Mouse (Mus musculus): ENCODE results near the gene 6030408B16Rik. TPM values are rescaled to one million over a fixed set of nuclear protein-coding genes. Genes with fewer than 3 reads are reported as not detected.
A peak's percentile ranks its signal among the peaks of the same experiment; 100 is the strongest.

6030408B16Rik gene
- total RNA-seq, 1 experiment, result 0.22 TPM

DNA sequence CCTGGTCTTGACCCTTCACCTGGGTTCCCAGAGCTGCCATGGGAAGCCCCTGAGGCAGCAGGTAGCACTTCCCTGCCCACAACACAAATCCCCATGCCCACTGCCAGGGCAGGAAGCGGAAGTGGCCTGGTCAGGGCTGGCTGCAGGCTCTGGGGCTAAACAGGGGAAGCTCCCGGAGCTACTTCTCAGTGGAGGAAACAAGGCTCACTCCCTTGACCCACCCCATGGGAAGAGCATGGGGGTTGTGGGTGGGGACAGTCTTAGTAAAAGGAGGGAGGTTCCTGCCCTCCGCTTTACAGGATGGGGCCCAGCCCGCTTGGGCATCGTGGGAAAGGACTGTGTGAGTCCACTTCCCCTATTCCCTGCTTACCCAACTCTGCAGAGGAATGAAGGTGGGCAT, 30.5 kb upstream of the 6030408B16Rik start:
- no peak for DNase-seq (ENCODE audit: low read depth, low spot score)
- no peak for TF ChIP-seq MAFK (IDR thresholded peaks at IDR 0.05; ENCODE audit: insufficient read depth, low read depth, low read length)
- TF ChIP-seq ZC3H11A (IDR thresholded peaks at IDR 0.05; ENCODE audit: borderline replicate concordance, low read depth, low read length), result no peak
- no peak for TF ChIP-seq HCFC1 (IDR thresholded peaks at IDR 0.05; ENCODE audit: borderline replicate concordance, insufficient read depth, low read length)
- no peak for TF ChIP-seq ZNF384 (IDR thresholded peaks at IDR 0.05; ENCODE audit: low read depth, low read length)
- no peak for TF ChIP-seq CHD2 (IDR thresholded peaks at IDR 0.05; ENCODE audit: low read depth, low read length)
- Histone ChIP-seq H3K36me3 (ENCODE audit: control insufficient read depth, insufficient read depth, low read length, poor library complexity, severe bottlenecking) (peaks cover 5% of the 10 kb centered on the region; the same call in 1 of the 2 replicates), H3K9me3 (ENCODE audit: control insufficient read depth, insufficient read depth, low read depth, low read length) (no peaks in the 10 kb centered on the region), H3K4me3 (ENCODE audit: insufficient read depth in 1 of 2, low read depth in 1 of 2, low read length in 2 of 2, poor library complexity in 1 of 2, severe bottlenecking in 1 of 2) (no peak overlapping the region), H3K4me1 (ENCODE audit: control insufficient read depth in 2 of 2, insufficient read depth in 2 of 2, low read length in 2 of 2, poor library complexity in 1 of 2) (peaks cover 11 to 20% of the 10 kb centered on the region in 2 experiments; a peak in 3 of 4 replicates), H3K27ac (ENCODE audit: insufficient read depth, low read depth, low read length, poor library complexity, severe bottlenecking) (no peak overlapping the region), H3K9ac (ENCODE audit: insufficient read depth, low read depth, low read length, poor library complexity, severe bottlenecking) (no peak overlapping the region)
- in situ Hi-C loops (cut with MboI; ENCODE audit: low sequenced_read_pairs in 2 of 2, unreplicated experiment in 2 of 2), result no loop called here

DNA sequence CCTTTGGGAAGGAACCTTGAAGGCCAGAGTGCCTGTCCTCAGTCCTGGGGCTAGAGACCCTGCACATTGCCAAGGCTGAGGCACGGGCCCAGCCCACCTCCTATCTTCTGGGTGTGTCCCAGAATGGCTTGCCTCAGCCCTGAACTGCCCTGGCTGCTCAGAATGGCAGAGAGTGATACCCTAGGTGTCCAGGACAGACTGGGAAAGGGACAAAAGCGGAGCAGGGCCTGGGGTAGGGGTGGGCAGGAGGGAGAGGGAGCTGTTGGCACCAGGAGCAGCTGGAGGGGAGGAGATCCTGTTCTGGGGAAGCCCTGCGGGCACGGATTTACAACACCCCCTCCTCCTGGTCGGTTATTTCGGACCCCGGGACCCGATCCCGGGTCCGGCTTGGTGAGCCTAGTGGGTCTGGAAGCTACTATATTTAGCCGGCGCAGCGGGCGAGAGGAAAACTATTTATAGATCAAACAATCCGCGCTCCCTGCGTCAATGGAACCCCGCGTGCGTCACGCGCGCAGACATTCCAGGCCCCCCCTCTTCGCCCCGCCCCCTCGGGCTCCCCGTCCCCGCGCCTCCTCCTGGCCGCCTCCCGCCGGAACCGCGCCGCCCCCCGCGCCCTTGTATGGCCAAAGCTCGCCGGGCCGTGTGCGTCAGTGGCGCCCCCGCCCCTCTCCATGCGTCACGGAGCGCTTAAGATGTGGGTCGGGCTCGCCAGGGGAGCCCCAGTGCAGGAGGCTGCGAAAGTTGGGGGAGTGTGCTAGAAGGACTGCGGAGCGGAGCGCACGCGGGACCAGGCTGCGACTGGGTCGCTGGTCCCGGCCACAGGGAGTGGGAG, 26.7 kb upstream of the 6030408B16Rik start:
- Histone ChIP-seq H3K9me3 (ENCODE audit: control insufficient read depth, insufficient read depth, low read depth, low read length) (no peaks in the 10 kb centered on the region), H3K4me3 (ENCODE audit: insufficient read depth in 1 of 2, low read depth in 1 of 2, low read length in 2 of 2, poor library complexity in 1 of 2, severe bottlenecking in 1 of 2) (peak overlapping the region; percentile 72 to 76), H3K36me3 (ENCODE audit: control insufficient read depth, insufficient read depth, low read length, poor library complexity, severe bottlenecking) (peaks cover 14% of the 10 kb centered on the region), H3K9ac (ENCODE audit: insufficient read depth, low read depth, low read length, poor library complexity, severe bottlenecking) (peak overlapping the region; percentile 86), H3K4me1 (ENCODE audit: control insufficient read depth in 2 of 2, insufficient read depth in 2 of 2, low read length in 2 of 2, poor library complexity in 1 of 2) (peaks cover 5 to 30% of the 10 kb centered on the region in 2 experiments; a peak in 3 of 4 replicates), H3K27ac (ENCODE audit: insufficient read depth, low read depth, low read length, poor library complexity, severe bottlenecking) (peak overlapping the region; percentile 37)
- in situ Hi-C loops (cut with MboI; ENCODE audit: low sequenced_read_pairs in 2 of 2, unreplicated experiment in 2 of 2), result no loop called here
- peak; percentile 61 for DNase-seq (ENCODE audit: low read depth, low spot score)
- TF ChIP-seq ZC3H11A (IDR thresholded peaks at IDR 0.05; ENCODE audit: borderline replicate concordance, low read depth, low read length) (no peak), CHD2 (IDR thresholded peaks at IDR 0.05; ENCODE audit: low read depth, low read length) (no peak), ZNF384 (IDR thresholded peaks at IDR 0.05; ENCODE audit: low read depth, low read length) (no peak), HCFC1 (IDR thresholded peaks at IDR 0.05; ENCODE audit: borderline replicate concordance, insufficient read depth, low read length) (no peak), MAFK (IDR thresholded peaks at IDR 0.05; ENCODE audit: insufficient read depth, low read depth, low read length) (no peak)

DNA sequence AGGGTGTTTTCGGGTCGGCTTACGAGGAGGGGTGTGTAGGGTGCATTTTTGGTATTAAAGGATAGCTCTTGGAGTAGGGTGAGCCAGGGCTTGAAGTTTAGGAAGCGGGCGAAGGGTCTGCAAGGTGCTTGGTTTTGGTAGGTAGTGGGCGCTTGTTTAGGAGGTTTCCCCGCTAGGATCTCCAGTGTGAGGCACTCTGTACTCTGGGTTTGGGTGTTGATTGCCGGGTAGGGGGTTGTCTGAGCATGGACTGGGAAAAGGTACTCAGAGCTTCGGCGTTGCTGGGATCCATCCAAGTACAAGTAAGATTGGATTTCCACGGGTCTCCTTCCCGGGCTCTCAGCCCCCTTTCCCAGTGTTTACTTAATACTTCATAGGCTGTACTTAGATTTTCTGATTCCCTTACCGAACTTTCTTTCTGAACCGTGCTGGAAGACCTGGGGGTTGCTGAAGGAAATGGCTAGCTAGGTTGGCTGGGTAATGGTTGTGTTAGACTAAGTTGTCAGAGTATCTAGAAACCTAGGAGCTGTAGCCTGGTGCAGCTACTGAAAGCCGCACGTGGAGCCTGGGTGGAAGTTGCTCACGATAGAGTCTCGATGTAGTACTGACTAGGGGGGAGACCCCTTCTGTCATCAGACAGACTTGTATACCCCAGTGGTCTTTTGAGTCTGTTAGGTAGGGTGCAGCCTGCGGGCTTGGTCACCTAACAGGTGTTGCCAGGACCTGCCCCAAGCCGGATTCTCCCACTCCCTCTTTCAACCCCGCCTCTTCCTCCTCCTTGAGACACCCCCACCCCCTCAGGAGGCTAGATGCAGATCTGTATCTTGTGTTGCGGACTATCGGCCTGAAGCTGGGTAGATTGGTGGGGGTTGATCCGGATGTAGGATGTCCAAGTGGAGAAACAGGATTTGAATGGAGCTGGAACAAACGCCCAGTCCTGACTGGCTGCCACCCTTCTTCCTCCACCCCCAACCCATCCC, 25.7 kb upstream of the 6030408B16Rik start:
- Histone ChIP-seq H3K9ac (ENCODE audit: insufficient read depth, low read depth, low read length, poor library complexity, severe bottlenecking) (peak overlapping the region; percentile 86), H3K4me3 (ENCODE audit: insufficient read depth in 1 of 2, low read depth in 1 of 2, low read length in 2 of 2, poor library complexity in 1 of 2, severe bottlenecking in 1 of 2) (peak overlapping the region; percentile 72 to 76), H3K36me3 (ENCODE audit: control insufficient read depth, insufficient read depth, low read length, poor library complexity, severe bottlenecking) (peaks cover 24% of the 10 kb centered on the region), H3K9me3 (ENCODE audit: control insufficient read depth, insufficient read depth, low read depth, low read length) (no peaks in the 10 kb centered on the region), H3K4me1 (ENCODE audit: control insufficient read depth in 2 of 2, insufficient read depth in 2 of 2, low read length in 2 of 2, poor library complexity in 1 of 2) (peaks cover 5 to 33% of the 10 kb centered on the region in 2 experiments), H3K27ac (ENCODE audit: insufficient read depth, low read depth, low read length, poor library complexity, severe bottlenecking) (peak overlapping the region; percentile 37)
- DNase-seq (ENCODE audit: low read depth, low spot score), result peak; percentile 73
- TF ChIP-seq MAFK (IDR thresholded peaks at IDR 0.05; ENCODE audit: insufficient read depth, low read depth, low read length), result no peak
- no peak for TF ChIP-seq ZC3H11A (IDR thresholded peaks at IDR 0.05; ENCODE audit: borderline replicate concordance, low read depth, low read length)
- TF ChIP-seq CHD2 (IDR thresholded peaks at IDR 0.05; ENCODE audit: low read depth, low read length), result no peak
- no peak for TF ChIP-seq HCFC1 (IDR thresholded peaks at IDR 0.05; ENCODE audit: borderline replicate concordance, insufficient read depth, low read length)
- no peak for TF ChIP-seq ZNF384 (IDR thresholded peaks at IDR 0.05; ENCODE audit: low read depth, low read length)
- in situ Hi-C loops (cut with MboI; ENCODE audit: low sequenced_read_pairs in 2 of 2, unreplicated experiment in 2 of 2), result no loop called here

DNA sequence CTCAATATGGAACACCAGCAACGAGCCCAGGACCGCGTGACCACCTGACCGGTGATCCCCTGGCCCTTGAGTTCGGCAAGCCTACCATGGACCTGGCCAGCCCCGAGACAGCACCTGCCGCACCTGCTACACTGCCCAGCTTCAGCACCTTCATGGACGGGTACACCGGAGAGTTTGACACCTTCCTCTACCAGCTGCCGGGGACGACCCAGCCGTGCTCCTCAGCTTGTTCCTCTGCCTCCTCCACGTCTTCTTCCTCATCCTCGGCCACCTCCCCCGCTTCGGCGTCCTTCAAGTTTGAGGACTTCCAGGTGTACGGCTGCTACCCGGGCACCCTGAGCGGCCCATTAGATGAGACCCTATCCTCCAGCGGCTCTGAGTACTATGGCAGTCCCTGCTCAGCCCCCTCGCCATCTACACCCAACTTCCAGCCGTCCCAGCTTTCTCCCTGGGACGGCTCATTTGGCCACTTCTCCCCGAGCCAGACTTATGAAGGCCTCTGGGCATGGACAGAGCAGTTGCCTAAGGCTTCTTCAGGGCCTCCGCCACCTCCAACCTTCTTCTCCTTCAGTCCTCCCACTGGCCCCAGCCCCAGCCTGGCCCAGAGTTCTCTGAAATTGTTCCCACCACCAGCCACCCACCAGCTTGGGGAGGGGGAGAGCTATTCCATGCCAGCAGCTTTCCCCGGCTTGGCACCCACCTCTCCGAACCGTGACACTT, 22.8 kb upstream of the 6030408B16Rik start:
- Histone ChIP-seq H3K36me3 (ENCODE audit: control insufficient read depth, insufficient read depth, low read length, poor library complexity, severe bottlenecking) (peaks cover 43% of the 10 kb centered on the region), H3K4me3 (ENCODE audit: insufficient read depth in 1 of 2, low read depth in 1 of 2, low read length in 2 of 2, poor library complexity in 1 of 2, severe bottlenecking in 1 of 2) (no peak overlapping the region), H3K9me3 (ENCODE audit: control insufficient read depth, insufficient read depth, low read depth, low read length) (no peaks in the 10 kb centered on the region), H3K4me1 (ENCODE audit: control insufficient read depth in 2 of 2, insufficient read depth in 2 of 2, low read length in 2 of 2, poor library complexity in 1 of 2) (peaks cover 5 to 42% of the 10 kb centered on the region in 2 experiments), H3K9ac (ENCODE audit: insufficient read depth, low read depth, low read length, poor library complexity, severe bottlenecking) (no peak overlapping the region), H3K27ac (ENCODE audit: insufficient read depth, low read depth, low read length, poor library complexity, severe bottlenecking) (no peak overlapping the region)
- DNase-seq (ENCODE audit: low read depth, low spot score), result no peak
- in situ Hi-C loops (cut with MboI; ENCODE audit: low sequenced_read_pairs in 2 of 2, unreplicated experiment in 2 of 2), result no loop called here
- TF ChIP-seq MAFK (IDR thresholded peaks at IDR 0.05; ENCODE audit: insufficient read depth, low read depth, low read length), result no peak
- no peak for TF ChIP-seq ZC3H11A (IDR thresholded peaks at IDR 0.05; ENCODE audit: borderline replicate concordance, low read depth, low read length)
- TF ChIP-seq HCFC1 (IDR thresholded peaks at IDR 0.05; ENCODE audit: borderline replicate concordance, insufficient read depth, low read length), result no peak
- no peak for TF ChIP-seq ZNF384 (IDR thresholded peaks at IDR 0.05; ENCODE audit: low read depth, low read length)
- TF ChIP-seq CHD2 (IDR thresholded peaks at IDR 0.05; ENCODE audit: low read depth, low read length), result no peak

Measured in ES-E14 (cell line).